Mouse (Mus musculus): ENCODE results near the gene Otx2. TPM values are rescaled to one million over a fixed set of nuclear protein-coding genes. Genes with fewer than 3 reads are reported as not detected.

Otx2 gene
- 0.17 TPM for polyA plus RNA-seq (2017; shearing (Covaris generic))

GRCm38 (mm10) chr14:48673541-48673940 is at the start of gene Otx2:
Gene Otx2, minus strand, starts transcription at chr14:48673819.

Other genes starting within 250 kb of the Otx2 start
- 22.6 TPM for gene Tmem260, start 227.7 kb downstream of the Otx2 start, polyA plus RNA-seq (2017; shearing (Covaris generic))